Mouse (Mus musculus) intestine, embryonic 15.5 days (tissue): ENCODE results near the gene Pafah1b2. TPM values are rescaled to one million over a fixed set of nuclear protein-coding genes. Genes with fewer than 3 reads are reported as not detected.

ENCODE experiments used
- ATAC-seq: fragments of 200-750 bp; cut with Nextera tagmentation; 2 replicates; pipeline ENCODE4 v1.8.0; 2017; ENCODE audit warnings: moderate TSS enrichment, moderate library complexity
- H3K27ac ChIP-seq: fragments of 300-500 bp; sonication (generic); 2 replicates; pipeline ENCODE4 v1.5.1; 2015; ENCODE audit warnings: mild to moderate bottlenecking, inconsistent platforms
- H3K27me3 ChIP-seq: fragments of 300-500 bp; sonication (generic); replicated peaks from 2 replicates; pipeline ENCODE4 v1.6.1; 2015; ENCODE audit warnings: inconsistent platforms
- H3K36me3 ChIP-seq: fragments of 300-500 bp; sonication (generic); 2 replicates; pipeline ENCODE4 v1.6.1; 2015; ENCODE audit warnings: inconsistent platforms
- H3K4me1 ChIP-seq: fragments of 300-500 bp; sonication (generic); replicated peaks from 2 replicates; pipeline ENCODE4 v1.6.1; 2015; ENCODE audit warnings: inconsistent platforms
- H3K4me2 ChIP-seq: fragments of 300-500 bp; sonication (generic); replicated peaks from 2 replicates; pipeline ENCODE4 v1.6.1; 2015; ENCODE audit warnings: mild to moderate bottlenecking, inconsistent platforms
- H3K4me3 ChIP-seq: fragments of 300-500 bp; sonication (generic); replicated peaks from 2 replicates; pipeline ENCODE4 v1.5.1; 2015; ENCODE audit warnings: inconsistent platforms
- H3K9ac ChIP-seq: fragments of 300-500 bp; sonication (generic); 2 replicates; pipeline ENCODE4 v1.6.1; 2015; ENCODE audit warnings: inconsistent platforms
- H3K9me3 ChIP-seq: fragments of 300-500 bp; sonication (generic); 2 replicates; pipeline ENCODE4 v1.6.1; 2016; ENCODE audit warnings: inconsistent platforms
- WGBS: fragments of 180-500 bp; shearing (Covaris S2); methylation state at CpG from one replicate; pipeline ENCODE4 v1.1.7; 2015; 5-methylcytosine and 5-hydroxymethylcytosine counted together
- polyA plus RNA-seq: library from polyadenylated mRNA; unstranded; fragments of >200 nt; fragmentation: Nextera tagmentation; extraction: Ambion mirVana; gene quantifications from 2 replicates; pipeline ENCODE4 v1.2.1, GENCODE M21; 2015

Gene Pafah1b2
- polyA plus RNA-seq, 1 experiment from 2014 or later = 137 TPM

- no peak for ATAC-seq
- H3K27ac ChIP-seq = no peak overlapping the region
- 59% methylated on average over 4 of the region's 4 CpGs for WGBS
- H3K9me3 ChIP-seq = no peaks in the 10 kb centered on the region
- no peak overlapping the region for H3K4me2 ChIP-seq
- no peak overlapping the region for H3K9ac ChIP-seq
- H3K4me1 ChIP-seq = peaks cover 6% of the 10 kb centered on the region
- 0 out of 2 replicates have a peak, but pooled peaks cover 8% of the 10 kb centered on the region for H3K36me3 ChIP-seq
- H3K4me3 ChIP-seq = no peak overlapping the region
- H3K27me3 ChIP-seq = no peaks in the 10 kb centered on the region
Observed at GRCm38 (mm10) chr9:45958851-45959250, 53.6 kb downstream of the Pafah1b2 start.

- no peak for ATAC-seq
- no peak overlapping the region for H3K4me2 ChIP-seq
- no peak overlapping the region for H3K27ac ChIP-seq
- no peak overlapping the region for H3K4me3 ChIP-seq
- 0 out of 2 replicates have a peak, but pooled peaks cover 8% of the 10 kb centered on the region for H3K36me3 ChIP-seq
- peaks cover 13% of the 10 kb centered on the region for H3K4me1 ChIP-seq
- WGBS = 52% methylated on average over 7 of the region's 7 CpGs
- H3K27me3 ChIP-seq = no peaks in the 10 kb centered on the region
- H3K9me3 ChIP-seq = no peaks in the 10 kb centered on the region
- H3K9ac ChIP-seq = no peak overlapping the region
Observed at GRCm38 (mm10) chr9:45958023-45958670, 54.3 kb downstream of the Pafah1b2 start.

GRCm38 (mm10) chr9:45955107-45955963, 57.2 kb downstream of the Pafah1b2 start, which contains the start of gene Sidt2:
Gene Sidt2, minus strand, starts transcription at chr9:45955258.
- H3K36me3 ChIP-seq = peaks cover 8% of the 10 kb centered on the region; the same call in 1 of the 2 replicates
- WGBS = under 1% methylated on average over 47 of the region's 48 CpGs
- H3K9ac ChIP-seq = peak within 1 kb of the TSS; percentile 91
- peak within 1 kb of the TSS; percentile 90 for H3K4me3 ChIP-seq
- H3K4me2 ChIP-seq = peak within 1 kb of the TSS; percentile 80
- H3K27ac ChIP-seq = peak within 1 kb of the TSS; percentile 90
- peaks cover 18% of the 10 kb centered on the region for H3K4me1 ChIP-seq
- H3K9me3 ChIP-seq = no peaks in the 10 kb centered on the region
- H3K27me3 ChIP-seq = no peaks in the 10 kb centered on the region
- ATAC-seq = peak; percentile 98

GRCm38 (mm10) chr9:45954294-45955106, 58.0 kb downstream of the Pafah1b2 start:
- peak overlapping the region; percentile 80 for H3K4me2 ChIP-seq
- H3K36me3 ChIP-seq = peaks cover 14% of the 10 kb centered on the region
- peak overlapping the region; percentile 90 for H3K4me3 ChIP-seq
- H3K9ac ChIP-seq = peak overlapping the region; percentile 91
- H3K27me3 ChIP-seq = no peaks in the 10 kb centered on the region
- H3K4me1 ChIP-seq = peaks cover 18% of the 10 kb centered on the region
- H3K9me3 ChIP-seq = no peaks in the 10 kb centered on the region
- WGBS = under 1% methylated on average over 52 of the region's 63 CpGs
- peak; percentile 79 for ATAC-seq
- H3K27ac ChIP-seq = peak overlapping the region; percentile 90

- no peak for ATAC-seq
- Histone ChIP-seq H3K4me1 (peaks cover 18% of the 10 kb centered on the region), H3K27me3 (no peaks in the 10 kb centered on the region), H3K27ac (peak overlapping the region; percentile 90; the same call in 1 of the 2 replicates), H3K4me3 (peak overlapping the region; percentile 90), H3K4me2 (peak overlapping the region; percentile 80), H3K9me3 (no peaks in the 10 kb centered on the region), H3K9ac (peak overlapping the region; percentile 91), H3K36me3 (peaks cover 14% of the 10 kb centered on the region)
- 50% methylated on average over 13 of the region's 13 CpGs for WGBS
Observed at GRCm38 (mm10) chr9:45953511-45954293, 58.8 kb downstream of the Pafah1b2 start.

- ATAC-seq = no peak
- Histone ChIP-seq H3K27me3 (no peaks in the 10 kb centered on the region), H3K27ac (no peak overlapping the region), H3K9ac (peak overlapping the region; percentile 91; the same call in 1 of the 2 replicates), H3K4me3 (no peak overlapping the region), H3K4me1 (peaks cover 18% of the 10 kb centered on the region), H3K9me3 (no peaks in the 10 kb centered on the region), H3K4me2 (peak overlapping the region; percentile 80; the same call in 1 of the 2 replicates), H3K36me3 (peaks cover 17% of the 10 kb centered on the region)
- WGBS = 85% methylated on average over 7 of the region's 7 CpGs
Observed at GRCm38 (mm10) chr9:45952890-45953289, 59.6 kb downstream of the Pafah1b2 start.

- H3K4me2 ChIP-seq = no peak overlapping the region
- H3K4me3 ChIP-seq = no peak overlapping the region
- no peaks in the 10 kb centered on the region for H3K27me3 ChIP-seq
- ATAC-seq = no peak
- WGBS = 93% methylated on average over 4 of the region's 4 CpGs
- H3K4me1 ChIP-seq = peaks cover 18% of the 10 kb centered on the region
- H3K9me3 ChIP-seq = no peaks in the 10 kb centered on the region
- H3K36me3 ChIP-seq = peaks cover 19% of the 10 kb centered on the region
- H3K9ac ChIP-seq = no peak overlapping the region
- H3K27ac ChIP-seq = no peak overlapping the region
Observed at GRCm38 (mm10) chr9:45952057-45952456, 60.4 kb downstream of the Pafah1b2 start.

- Histone ChIP-seq H3K27ac (no peak overlapping the region), H3K4me2 (no peak overlapping the region), H3K9ac (no peak overlapping the region), H3K4me1 (no peaks in the 10 kb centered on the region), H3K9me3 (no peaks in the 10 kb centered on the region), H3K27me3 (no peaks in the 10 kb centered on the region), H3K36me3 (peaks cover 46% of the 10 kb centered on the region), H3K4me3 (no peak overlapping the region)
- no peak for ATAC-seq
- WGBS = 80% methylated on average over 10 of the region's 10 CpGs
Observed at GRCm38 (mm10) chr9:45946872-45947183, 65.7 kb downstream of the Pafah1b2 start.

- no peak overlapping the region for H3K4me3 ChIP-seq
- no peaks in the 10 kb centered on the region for H3K27me3 ChIP-seq
- H3K4me1 ChIP-seq = no peaks in the 10 kb centered on the region
- H3K9ac ChIP-seq = no peak overlapping the region
- 85% methylated on average over 16 of the region's 16 CpGs for WGBS
- peaks cover 46% of the 10 kb centered on the region for H3K36me3 ChIP-seq
- H3K9me3 ChIP-seq = no peaks in the 10 kb centered on the region
- H3K4me2 ChIP-seq = no peak overlapping the region
- H3K27ac ChIP-seq = no peak overlapping the region
- no peak for ATAC-seq
Observed at GRCm38 (mm10) chr9:45946182-45946871, 66.2 kb downstream of the Pafah1b2 start.

- no peak for ATAC-seq
- no peak overlapping the region for H3K4me2 ChIP-seq
- no peak overlapping the region for H3K27ac ChIP-seq
- no peaks in the 10 kb centered on the region for H3K9me3 ChIP-seq
- 86% methylated on average over 13 of the region's 13 CpGs for WGBS
- no peaks in the 10 kb centered on the region for H3K4me1 ChIP-seq
- no peak overlapping the region for H3K9ac ChIP-seq
- peaks cover 48% of the 10 kb centered on the region for H3K36me3 ChIP-seq
- H3K4me3 ChIP-seq = no peak overlapping the region
- no peaks in the 10 kb centered on the region for H3K27me3 ChIP-seq
Observed at GRCm38 (mm10) chr9:45945721-45946120, 66.8 kb downstream of the Pafah1b2 start.
